Mouse (Mus musculus) spleen, postnatal 4 days (tissue): ENCODE data around the gene Arfgap3.

Experiments used
- DNase-seq, 2 experiments: peaks; one replicate each; pipeline ENCODE4 v3.0.0; 2022; ENCODE audit warnings: low spot score in 2 of 2

Gene Arfgap3

DNA sequence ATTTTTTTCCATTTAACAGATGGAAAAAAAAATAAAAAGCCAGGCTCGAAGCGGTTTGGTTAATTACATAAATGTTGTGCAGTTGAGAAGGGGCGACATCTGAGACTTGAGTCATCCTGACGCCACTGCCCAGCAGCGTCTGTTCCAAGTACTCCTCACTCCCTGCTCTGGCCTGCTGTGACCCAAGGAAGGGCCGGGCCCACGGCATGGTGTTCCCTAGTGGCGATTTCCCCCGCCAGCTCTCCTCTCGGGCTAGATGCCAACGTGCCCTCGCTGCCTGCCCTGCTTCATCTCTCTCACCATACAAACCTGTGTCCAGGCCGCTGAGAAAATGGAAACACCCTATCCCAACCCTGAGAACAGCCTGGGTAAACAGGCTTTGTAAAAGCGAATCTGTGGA, 98.0 kb downstream of the Arfgap3 start:
- no peak for DNase-seq

DNA sequence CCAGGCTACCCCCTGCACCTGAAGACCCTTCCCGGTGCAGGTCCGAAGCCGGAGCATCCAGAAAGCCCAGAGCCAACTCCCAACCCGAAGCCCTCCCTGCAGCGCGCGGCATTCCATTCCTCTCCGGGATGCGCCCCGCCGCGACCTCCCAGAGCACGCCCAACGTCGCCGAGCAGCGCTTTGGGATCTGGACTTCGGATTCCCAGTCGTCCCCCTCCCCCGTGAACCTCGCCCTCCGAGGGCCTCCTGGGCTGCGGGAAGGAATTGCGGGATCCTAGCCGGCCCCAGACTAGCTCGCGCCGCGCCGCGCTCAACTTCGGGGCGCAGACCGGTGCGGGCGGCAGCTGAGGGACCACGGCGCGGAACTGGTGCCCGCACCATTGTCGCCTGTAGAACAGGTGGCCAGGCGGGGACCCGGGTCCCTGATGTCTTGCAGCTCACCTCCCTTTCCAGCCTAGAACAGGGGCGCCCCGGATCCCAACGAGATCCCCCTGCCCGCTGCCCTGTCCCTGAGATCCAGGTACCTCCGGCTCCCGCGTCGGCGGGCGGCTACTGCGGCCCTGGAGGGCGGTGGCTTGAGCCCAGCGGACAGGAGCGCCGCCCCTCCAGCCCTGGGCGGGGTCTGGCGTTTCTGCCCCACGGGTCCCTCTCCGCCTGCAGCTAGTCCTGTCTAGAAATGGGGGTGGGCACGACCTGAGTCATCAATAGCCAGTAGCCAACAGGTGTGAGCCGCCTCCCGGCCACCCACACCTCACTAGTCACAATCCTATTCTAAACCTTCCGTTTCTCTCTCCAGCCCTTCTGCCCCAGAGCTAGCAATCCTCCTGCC, 98.7 kb downstream of the Arfgap3 start, which contains the start of gene A4galt:
Gene A4galt (minus strand): TSS at position 599 of the 829 bp plus-strand sequence.
- no peak for DNase-seq

DNA sequence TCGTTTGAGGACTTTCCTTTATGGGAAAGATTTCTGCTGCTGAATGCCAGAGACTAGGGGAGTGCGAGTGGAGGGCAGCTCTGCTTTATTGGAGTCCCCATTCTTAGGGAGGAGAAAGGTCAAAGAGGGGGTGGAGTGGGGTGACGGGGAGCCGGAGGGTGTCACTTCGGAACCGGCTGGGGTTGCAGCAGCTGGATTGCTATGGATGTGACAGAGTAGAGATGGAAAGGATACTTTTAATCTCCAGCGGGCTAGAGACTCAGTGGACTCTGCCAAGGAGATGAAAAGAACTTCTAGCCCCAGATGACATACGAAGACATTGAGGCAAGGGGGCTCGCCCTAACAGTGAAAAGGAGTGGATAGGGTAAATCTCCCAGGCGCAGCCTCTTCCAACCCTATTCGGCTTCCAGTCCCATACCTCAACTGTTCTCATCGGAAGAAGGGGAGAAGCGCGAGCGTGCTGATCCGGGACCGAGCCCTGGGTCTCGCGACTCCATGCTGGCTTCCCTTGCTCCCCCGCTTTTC, 99.3 kb downstream of the Arfgap3 start:
- DNase-seq: no peak
